Mouse (Mus musculus) limb, embryonic 11.5 days (tissue): ENCODE measurements around the gene Crabp1. TPM values are rescaled to one million over a fixed set of nuclear protein-coding genes. Genes with fewer than 3 reads are reported as not detected.

Source experiments
- ATAC-seq: fragments of 200-750 bp; cut with Nextera tagmentation; 2 replicates; pipeline ENCODE4 v1.8.0; 2017; ENCODE audit warnings: low read depth; ENCODE audit not compliant: insufficient number of reproducible peaks, low FRiP score, low TSS enrichment
- DNase-seq: peaks from one replicate; pipeline ENCODE4 v3.0.0-alpha.2; 2015; ENCODE audit warnings: low spot score
- H3K27ac ChIP-seq: fragments of 300-500 bp; sonication (generic); replicated peaks from 2 replicates; pipeline ENCODE4 v1.5.1; 2014; ENCODE audit warnings: low read depth, mild to moderate bottlenecking, low read length
- H3K27me3 ChIP-seq: fragments of 300-500 bp; sonication (generic); 2 replicates; pipeline ENCODE4 v1.6.1; 2014; ENCODE audit warnings: mild to moderate bottlenecking, low read length, mixed read lengths; ENCODE audit not compliant: control insufficient read depth, insufficient read depth
- H3K36me3 ChIP-seq: fragments of 300-500 bp; sonication (generic); 2 replicates; pipeline ENCODE4 v1.6.1; 2014; ENCODE audit warnings: mild to moderate bottlenecking, low read length, moderate library complexity, mixed read lengths; ENCODE audit not compliant: control insufficient read depth, insufficient read depth
- H3K4me1 ChIP-seq: fragments of 300-500 bp; sonication (generic); 2 replicates; pipeline ENCODE4 v1.6.1; 2014; ENCODE audit warnings: low read length, mixed read lengths; ENCODE audit not compliant: control insufficient read depth, insufficient read depth
- H3K4me2 ChIP-seq: fragments of 300-500 bp; sonication (generic); 2 replicates; pipeline ENCODE4 v1.6.1; 2014; ENCODE audit warnings: low read depth, mild to moderate bottlenecking, moderate library complexity; ENCODE audit not compliant: severe bottlenecking
- H3K4me3 ChIP-seq: fragments of 300-500 bp; sonication (generic); 2 replicates; pipeline ENCODE4 v1.5.1; 2014; ENCODE audit warnings: low read depth, low read length
- H3K9ac ChIP-seq: fragments of 300-500 bp; sonication (generic); 2 replicates; pipeline ENCODE4 v1.6.1; 2014; ENCODE audit warnings: mild to moderate bottlenecking, low read length
- H3K9me3 ChIP-seq: fragments of 300-500 bp; sonication (generic); 2 replicates; pipeline ENCODE4 v1.6.1; 2016; ENCODE audit warnings: low read length; ENCODE audit not compliant: control insufficient read depth
- WGBS: fragments of 180-500 bp; shearing (Covaris S2); extraction: QIAGEN DNeasy Blood & Tissue Kit; methylation state at CpG from one replicate; pipeline ENCODE4 v1.1.7; 2014; 5-methylcytosine and 5-hydroxymethylcytosine counted together
- polyA plus RNA-seq: library from polyadenylated mRNA; unstranded; fragments of >200 nt; fragmentation: Nextera tagmentation; extraction: Ambion mirVana; gene quantifications from 2 replicates; pipeline ENCODE4 v1.2.1, GENCODE M21; 2014

Gene Crabp1
- polyA plus RNA-seq, 1 experiment from 2014 or later: 359 TPM

DNA sequence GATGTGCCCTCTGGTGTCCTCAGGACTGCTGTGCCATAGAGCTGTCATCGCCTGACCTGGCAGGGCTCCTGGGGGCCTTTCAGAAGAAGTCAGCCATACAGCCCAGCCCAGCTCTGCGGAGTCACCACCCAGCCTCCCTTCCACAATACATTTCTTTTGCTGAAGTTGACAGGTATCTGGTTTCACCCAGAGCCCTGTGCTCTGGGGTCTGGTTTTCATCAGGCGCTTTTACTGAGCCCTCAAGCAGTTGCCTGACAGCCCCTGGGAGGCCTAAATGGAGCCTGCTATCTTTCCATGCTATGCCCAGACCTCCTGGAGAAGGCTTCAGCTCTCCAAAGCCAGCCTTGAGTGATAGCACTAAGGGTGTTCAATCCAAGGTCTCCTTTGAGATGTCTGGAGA, 19.5 kb downstream of the Crabp1 start:
- H3K4me1 ChIP-seq: peaks cover 18% of the 10 kb centered on the region
- H3K4me2 ChIP-seq: no peak overlapping the region
- no peaks in the 10 kb centered on the region for H3K9me3 ChIP-seq
- H3K9ac ChIP-seq: no peak overlapping the region
- no peak overlapping the region for H3K4me3 ChIP-seq
- no peaks in the 10 kb centered on the region for H3K36me3 ChIP-seq
- H3K27me3 ChIP-seq: no peaks in the 10 kb centered on the region
- peak; percentile 81 for ATAC-seq
- H3K27ac ChIP-seq: peak overlapping the region; percentile 66
- DNase-seq: peak; percentile 84
- 7% methylated on average over 3 of the region's 3 CpGs for WGBS

DNA sequence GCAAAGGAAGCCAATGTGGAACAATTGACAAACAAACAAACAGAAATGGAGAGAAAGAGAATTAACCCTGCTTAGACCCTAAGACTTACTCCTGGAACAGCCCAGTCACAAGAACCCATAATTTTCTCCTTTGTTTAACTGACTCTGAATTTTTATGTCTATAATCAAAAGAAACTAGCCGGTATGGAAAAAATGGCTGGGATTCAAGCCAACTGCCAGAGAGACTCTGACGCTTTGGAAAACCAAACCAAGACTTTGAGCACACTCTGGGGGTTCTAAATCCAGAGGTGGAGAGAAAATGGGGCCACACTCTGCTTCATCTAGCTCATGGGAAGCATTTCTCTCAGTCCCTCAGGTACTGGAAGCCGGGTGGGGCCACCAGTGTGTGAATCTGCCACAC, 20.7 kb downstream of the Crabp1 start:
- Histone ChIP-seq H3K27ac (no peak overlapping the region), H3K4me1 (peaks cover 18% of the 10 kb centered on the region)
- WGBS: 88% methylated on average over 3 of the region's 3 CpGs

DNA sequence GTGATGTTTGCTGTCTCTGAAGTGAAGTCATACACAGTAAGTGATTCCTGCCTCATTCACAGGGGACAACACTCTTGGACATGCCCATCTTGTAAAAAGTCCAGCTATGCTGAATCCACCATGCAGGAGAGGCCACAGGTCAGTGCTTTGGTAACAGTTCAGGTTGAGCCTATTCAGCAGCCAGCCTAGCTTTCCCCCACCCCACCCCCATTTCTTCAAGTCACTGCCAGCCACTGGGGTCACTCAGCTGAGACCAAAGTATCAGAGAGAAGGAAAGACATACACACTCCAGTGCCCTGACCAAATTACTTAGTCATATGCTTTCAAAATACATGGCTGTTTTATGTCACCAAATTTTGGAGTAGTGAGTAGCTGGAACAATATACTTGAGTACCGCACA, 21.5 kb downstream of the Crabp1 start:
- ATAC-seq (no peak), DNase-seq (no peak)
- 92% methylated on average over 1 of the region's 1 CpGs for WGBS
- Histone ChIP-seq H3K4me2 (no peak overlapping the region), H3K9me3 (no peaks in the 10 kb centered on the region), H3K36me3 (no peaks in the 10 kb centered on the region), H3K4me3 (no peak overlapping the region), H3K4me1 (peaks cover 18% of the 10 kb centered on the region), H3K27me3 (no peaks in the 10 kb centered on the region), H3K27ac (no peak overlapping the region), H3K9ac (no peak overlapping the region)

More for the DNA sequence above, 20.7 kb downstream of the Crabp1 start:
- Histone ChIP-seq H3K4me3 (no peak overlapping the region), H3K27me3 (no peaks in the 10 kb centered on the region), H3K9ac (no peak overlapping the region), H3K9me3 (no peaks in the 10 kb centered on the region), H3K4me2 (no peak overlapping the region), H3K36me3 (no peaks in the 10 kb centered on the region)
- ATAC-seq: no peak
- DNase-seq: no peak

DNA sequence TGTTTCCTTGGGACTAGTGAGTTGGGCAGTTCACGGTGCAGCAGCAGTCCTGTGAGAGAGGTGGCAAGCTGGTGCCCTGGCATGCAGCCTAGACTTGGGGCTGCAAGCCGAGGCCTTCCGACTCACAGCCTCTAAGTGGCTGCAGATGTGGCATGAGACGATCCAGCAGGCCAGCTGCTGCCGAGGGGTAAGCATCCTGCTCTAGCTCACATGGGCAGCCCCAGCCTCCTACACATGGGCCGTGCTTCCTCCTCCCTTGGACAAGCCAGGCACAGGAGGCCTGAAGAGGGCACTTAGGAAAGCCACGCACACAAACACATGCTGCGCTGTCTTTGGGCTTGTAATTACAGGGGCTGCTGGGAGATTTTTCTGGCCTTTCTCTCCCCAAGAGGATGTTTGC, 23.2 kb downstream of the Crabp1 start:
- 0 out of 2 replicates have a peak, but pooled peaks have one; percentile 24 for ATAC-seq
- Histone ChIP-seq H3K4me2 (no peak overlapping the region), H3K4me1 (peaks cover 14% of the 10 kb centered on the region), H3K9me3 (no peaks in the 10 kb centered on the region), H3K27ac (peak overlapping the region; percentile 30; the same call in 1 of the 2 replicates), H3K27me3 (no peaks in the 10 kb centered on the region), H3K4me3 (no peak overlapping the region), H3K9ac (no peak overlapping the region), H3K36me3 (no peaks in the 10 kb centered on the region)
- peak; percentile 75 for DNase-seq
- WGBS: 22% methylated on average over 8 of the region's 8 CpGs

DNA sequence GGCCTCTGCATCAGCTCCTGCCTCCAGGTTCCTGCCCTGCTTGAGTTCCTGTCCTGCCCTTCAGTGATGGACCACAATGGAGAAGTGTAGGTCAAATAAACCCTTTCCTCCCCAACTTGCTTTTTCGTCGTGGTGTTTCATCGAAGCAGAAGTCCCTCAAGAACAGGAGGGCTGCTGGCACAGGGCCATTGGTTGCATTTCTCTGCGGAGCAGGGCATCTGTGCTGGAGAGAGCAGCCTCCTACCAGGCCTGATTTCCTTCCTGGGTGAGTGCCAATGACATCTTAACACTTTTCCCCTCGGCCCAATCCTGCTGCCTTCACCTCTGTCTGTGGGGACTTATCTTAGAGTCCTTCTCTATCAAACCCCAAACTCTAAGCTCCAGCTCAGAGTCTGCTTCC, 25.7 kb downstream of the Crabp1 start:
- H3K4me2 ChIP-seq: no peak overlapping the region
- 74% methylated on average over 5 of the region's 5 CpGs for WGBS
- no peaks in the 10 kb centered on the region for H3K36me3 ChIP-seq
- H3K27me3 ChIP-seq: no peaks in the 10 kb centered on the region
- H3K27ac ChIP-seq: no peak overlapping the region
- H3K4me1 ChIP-seq: peaks cover 7% of the 10 kb centered on the region
- no peak overlapping the region for H3K9ac ChIP-seq
- no peak overlapping the region for H3K4me3 ChIP-seq
- no peaks in the 10 kb centered on the region for H3K9me3 ChIP-seq
- no peak for ATAC-seq
- DNase-seq: no peak

DNA sequence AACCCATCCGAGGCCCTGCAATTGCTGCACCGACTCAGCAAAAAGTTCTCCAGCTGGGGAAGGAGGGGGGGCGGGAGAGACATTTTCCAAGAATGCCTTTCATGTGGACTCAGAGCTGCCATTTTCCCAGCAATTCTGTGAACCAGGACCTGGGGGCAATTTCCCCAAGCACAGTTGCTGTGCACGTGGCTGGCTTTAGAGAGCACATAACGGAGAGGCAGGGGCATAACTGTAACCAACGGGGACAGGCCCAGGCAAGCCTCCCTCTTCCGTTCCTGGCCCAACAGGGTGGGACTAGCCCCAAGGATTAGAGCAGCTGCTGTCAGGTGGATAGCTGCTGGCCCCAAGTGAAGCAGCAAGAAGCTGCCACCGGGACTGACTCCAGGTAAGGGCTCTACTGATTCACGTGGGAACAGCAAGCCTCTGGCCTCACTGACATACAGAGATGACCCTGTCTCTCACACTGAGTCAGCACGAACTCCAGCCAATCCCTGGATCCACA, 37.0 kb downstream of the Crabp1 start:
- ATAC-seq (peak; percentile 33; the same call in 1 of the 2 replicates), DNase-seq (peak; percentile 74)
- Histone ChIP-seq H3K27me3 (no peaks in the 10 kb centered on the region), H3K9me3 (no peaks in the 10 kb centered on the region), H3K9ac (no peak overlapping the region), H3K36me3 (no peaks in the 10 kb centered on the region), H3K27ac (peak overlapping the region; percentile 63; the same call in 1 of the 2 replicates), H3K4me3 (no peak overlapping the region), H3K4me1 (peaks cover 38% of the 10 kb centered on the region), H3K4me2 (peak overlapping the region; percentile 20; the same call in 1 of the 2 replicates)
- WGBS: 10% methylated on average over 10 of the region's 10 CpGs

DNA sequence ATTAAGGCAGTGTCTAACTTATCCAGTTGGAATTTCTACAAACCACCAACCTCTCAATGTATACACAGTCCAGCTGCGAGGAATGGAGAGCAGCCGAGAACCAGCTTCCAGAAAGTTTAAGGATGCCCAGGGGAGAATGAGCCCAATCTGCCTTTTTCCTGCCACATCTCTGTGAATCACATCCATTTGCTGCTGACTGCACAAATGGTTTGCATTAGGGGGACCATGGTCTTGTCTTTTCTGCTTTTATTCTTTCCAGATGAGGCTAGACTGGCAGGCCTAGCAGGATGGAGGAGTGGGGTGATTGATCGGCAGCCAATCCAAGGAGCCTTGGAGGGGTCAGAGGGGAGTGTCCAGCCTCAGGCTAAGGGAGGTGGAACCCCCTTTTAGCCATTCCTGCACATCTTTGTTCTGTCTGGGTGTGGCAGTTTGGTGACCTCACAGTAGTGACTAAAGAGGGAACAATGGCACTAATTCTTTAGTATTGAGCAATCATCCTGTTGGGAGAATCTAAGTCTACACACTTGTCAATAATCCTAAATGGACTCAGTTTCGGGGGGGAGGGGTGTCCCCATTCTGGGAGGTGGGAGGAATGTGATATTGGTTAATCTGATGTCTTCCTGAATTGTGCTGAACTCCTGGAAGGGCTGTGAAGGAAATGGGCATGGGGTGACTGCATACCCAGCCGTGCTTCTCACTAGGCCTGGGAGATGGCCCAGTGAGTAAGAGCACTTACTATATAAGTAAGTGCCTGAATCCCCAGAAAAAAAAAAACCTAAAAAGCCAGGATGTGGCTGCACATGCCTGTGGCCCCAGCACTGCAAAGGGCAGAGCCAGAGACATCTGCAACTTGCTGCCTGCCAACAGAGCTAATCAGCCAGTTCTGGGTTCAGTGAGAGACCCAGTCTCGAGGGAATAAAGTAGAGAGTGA, 38.5 kb downstream of the Crabp1 start:
- H3K27ac ChIP-seq: peak overlapping the region; percentile 63
- DNase-seq (peak; percentile 76), ATAC-seq (peak; percentile 53; the same call in 1 of the 2 replicates)
- H3K36me3 ChIP-seq: no peaks in the 10 kb centered on the region
- no peak overlapping the region for H3K4me2 ChIP-seq
- no peak overlapping the region for H3K9ac ChIP-seq
- WGBS: 17% methylated on average over 6 of the region's 6 CpGs
- no peak overlapping the region for H3K4me3 ChIP-seq
- H3K4me1 ChIP-seq: peaks cover 38% of the 10 kb centered on the region
- H3K9me3 ChIP-seq: no peaks in the 10 kb centered on the region
- no peaks in the 10 kb centered on the region for H3K27me3 ChIP-seq

DNA sequence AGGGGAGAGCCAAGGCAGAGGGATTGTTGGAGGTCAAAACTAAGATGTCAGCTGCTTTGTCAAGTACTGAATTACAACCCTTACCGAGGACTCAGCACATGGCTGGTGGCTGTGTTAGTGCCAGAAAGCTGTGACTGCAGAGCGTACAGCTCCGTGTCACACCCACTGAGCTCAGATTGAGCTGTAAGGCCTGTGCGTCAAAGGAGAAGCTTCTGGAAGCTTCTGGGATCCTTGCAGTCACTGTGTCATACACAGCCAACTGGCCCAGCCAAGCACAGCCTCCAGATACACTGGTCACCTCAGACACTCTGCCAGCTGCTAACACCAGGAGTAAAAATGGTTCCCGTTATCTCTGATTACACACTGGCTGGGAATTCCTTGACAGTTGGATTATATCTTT, 39.8 kb downstream of the Crabp1 start:
- Histone ChIP-seq H3K4me1 (peaks cover 38% of the 10 kb centered on the region), H3K9me3 (no peaks in the 10 kb centered on the region), H3K27me3 (no peaks in the 10 kb centered on the region), H3K9ac (no peak overlapping the region), H3K4me3 (no peak overlapping the region), H3K27ac (peak overlapping the region; percentile 48; the same call in 1 of the 2 replicates), H3K4me2 (no peak overlapping the region), H3K36me3 (no peaks in the 10 kb centered on the region)
- 80% methylated on average over 5 of the region's 5 CpGs for WGBS
- ATAC-seq (no peak), DNase-seq (no peak)
